Mouse (Mus musculus): ENCODE data around the gene Hmgcs2. TPM values are rescaled to one million over a fixed set of nuclear protein-coding genes. Genes with fewer than 3 reads are reported as not detected.
A peak's percentile ranks its signal among the peaks of the same experiment; 100 is the strongest.

The Hmgcs2 gene
- polyA plus RNA-seq, 1 experiment from 2014 or later: 2.9 TPM

- no peak for ATAC-seq (ENCODE audit: low FRiP score)
- H3K27me3 ChIP-seq (ENCODE audit: control insufficient read depth, insufficient read depth, low read length): no peaks in the 10 kb centered on the region
- no peak overlapping the region for H3K9ac ChIP-seq (ENCODE audit: low read depth, low read length)
- H3K4me3 ChIP-seq (ENCODE audit: low read depth, low read length): no peak overlapping the region
- H3K36me3 ChIP-seq (ENCODE audit: control insufficient read depth, insufficient read depth, low read length): no peaks in the 10 kb centered on the region; the same call in 1 of the 2 replicates
- DNase-seq (ENCODE audit: low spot score): no peak
- H3K27ac ChIP-seq (ENCODE audit: low read depth, low read length): no peak overlapping the region
- WGBS: 94% methylated on average over 2 of the region's 2 CpGs
- no peak overlapping the region for H3K4me2 ChIP-seq (replicated peaks; ENCODE audit: low read depth, low read length)
- H3K9me3 ChIP-seq (ENCODE audit: control insufficient read depth, low read length): no peaks in the 10 kb centered on the region
- peaks cover 7% of the 10 kb centered on the region for H3K4me1 ChIP-seq (replicated peaks; ENCODE audit: control insufficient read depth, insufficient read depth, low read length)
These were observed 34.9 kb downstream of the Hmgcs2 start for GRCm38 (mm10) chr3:98315181-98315580.

GRCm38 (mm10) chr3:98317143-98317542 is 36.9 kb downstream of the Hmgcs2 start:
- peaks cover 7% of the 10 kb centered on the region for H3K4me1 ChIP-seq (replicated peaks; ENCODE audit: control insufficient read depth, insufficient read depth, low read length)
- no peak overlapping the region for H3K9ac ChIP-seq (ENCODE audit: low read depth, low read length)
- H3K27ac ChIP-seq (ENCODE audit: low read depth, low read length): no peak overlapping the region
- no peaks in the 10 kb centered on the region; the same call in 1 of the 2 replicates for H3K36me3 ChIP-seq (ENCODE audit: control insufficient read depth, insufficient read depth, low read length)
- H3K27me3 ChIP-seq (ENCODE audit: control insufficient read depth, insufficient read depth, low read length): no peaks in the 10 kb centered on the region
- no peak for ATAC-seq (ENCODE audit: low FRiP score)
- H3K4me2 ChIP-seq (replicated peaks; ENCODE audit: low read depth, low read length): no peak overlapping the region
- no peak overlapping the region for H3K4me3 ChIP-seq (ENCODE audit: low read depth, low read length)
- no peaks in the 10 kb centered on the region for H3K9me3 ChIP-seq (ENCODE audit: control insufficient read depth, low read length)
- DNase-seq (ENCODE audit: low spot score): no peak
- 86% methylated on average over 3 of the region's 3 CpGs for WGBS

- Histone ChIP-seq H3K4me2 (replicated peaks; ENCODE audit: low read depth, low read length) (no peak overlapping the region), H3K9me3 (ENCODE audit: control insufficient read depth, low read length) (no peaks in the 10 kb centered on the region), H3K36me3 (ENCODE audit: control insufficient read depth, insufficient read depth, low read length) (no peaks in the 10 kb centered on the region; the same call in 1 of the 2 replicates), H3K27ac (ENCODE audit: low read depth, low read length) (peak overlapping the region; percentile 81), H3K27me3 (ENCODE audit: control insufficient read depth, insufficient read depth, low read length) (no peaks in the 10 kb centered on the region), H3K9ac (ENCODE audit: low read depth, low read length) (no peak overlapping the region), H3K4me3 (ENCODE audit: low read depth, low read length) (no peak overlapping the region), H3K4me1 (replicated peaks; ENCODE audit: control insufficient read depth, insufficient read depth, low read length) (peaks cover 7% of the 10 kb centered on the region)
- ATAC-seq (ENCODE audit: low FRiP score) (peak; percentile 88), DNase-seq (ENCODE audit: low spot score) (peak; percentile 81)
- 28% methylated on average over 2 of the region's 2 CpGs for whole genome bisulfite sequencing
These were observed 39.0 kb downstream of the Hmgcs2 start for GRCm38 (mm10) chr3:98319190-98319589.

GRCm38 (mm10) chr3:98322209-98322608 is 42.0 kb downstream of the Hmgcs2 start:
- Histone ChIP-seq H3K4me1 (replicated peaks; ENCODE audit: control insufficient read depth, insufficient read depth, low read length) (peaks cover 7% of the 10 kb centered on the region), H3K4me2 (replicated peaks; ENCODE audit: low read depth, low read length) (no peak overlapping the region), H3K9me3 (ENCODE audit: control insufficient read depth, low read length) (no peaks in the 10 kb centered on the region), H3K27ac (ENCODE audit: low read depth, low read length) (no peak overlapping the region), H3K4me3 (ENCODE audit: low read depth, low read length) (no peak overlapping the region), H3K36me3 (ENCODE audit: control insufficient read depth, insufficient read depth, low read length) (0 out of 2 replicates have a peak, but pooled peaks cover 2% of the 10 kb centered on the region), H3K9ac (ENCODE audit: low read depth, low read length) (no peak overlapping the region), H3K27me3 (ENCODE audit: control insufficient read depth, insufficient read depth, low read length) (no peaks in the 10 kb centered on the region)
- no peak for DNase-seq (ENCODE audit: low spot score)
- ATAC-seq (ENCODE audit: low FRiP score): no peak
- WGBS: 95% methylated on average over 5 of the region's 5 CpGs

GRCm38 (mm10) chr3:98324235-98324634 is 44.0 kb downstream of the Hmgcs2 start:
- Histone ChIP-seq H3K4me1 (replicated peaks; ENCODE audit: control insufficient read depth, insufficient read depth, low read length) (peaks cover 7% of the 10 kb centered on the region; the same call in 1 of the 2 replicates), H3K4me2 (replicated peaks; ENCODE audit: low read depth, low read length) (no peak overlapping the region), H3K27ac (ENCODE audit: low read depth, low read length) (peak overlapping the region; percentile 47; the same call in 1 of the 2 replicates), H3K4me3 (ENCODE audit: low read depth, low read length) (no peak overlapping the region), H3K9me3 (ENCODE audit: control insufficient read depth, low read length) (no peaks in the 10 kb centered on the region), H3K9ac (ENCODE audit: low read depth, low read length) (no peak overlapping the region), H3K36me3 (ENCODE audit: control insufficient read depth, insufficient read depth, low read length) (0 out of 2 replicates have a peak, but pooled peaks cover 2% of the 10 kb centered on the region), H3K27me3 (ENCODE audit: control insufficient read depth, insufficient read depth, low read length) (no peaks in the 10 kb centered on the region)
- peak; percentile 18 for DNase-seq (ENCODE audit: low spot score)
- ATAC-seq (ENCODE audit: low FRiP score): no peak
- WGBS: 58% methylated on average over 9 of the region's 9 CpGs

GRCm38 (mm10) chr3:98334010-98334409 is 53.8 kb downstream of the Hmgcs2 start:
- DNase-seq (ENCODE audit: low spot score) (no peak), ATAC-seq (ENCODE audit: low FRiP score) (no peak)
- Histone ChIP-seq H3K9ac (ENCODE audit: low read depth, low read length) (no peak overlapping the region), H3K4me3 (ENCODE audit: low read depth, low read length) (no peak overlapping the region), H3K27ac (ENCODE audit: low read depth, low read length) (no peak overlapping the region), H3K4me1 (replicated peaks; ENCODE audit: control insufficient read depth, insufficient read depth, low read length) (peaks cover 6% of the 10 kb centered on the region; the same call in 1 of the 2 replicates), H3K9me3 (ENCODE audit: control insufficient read depth, low read length) (no peaks in the 10 kb centered on the region), H3K36me3 (ENCODE audit: control insufficient read depth, insufficient read depth, low read length) (no peaks in the 10 kb centered on the region), H3K27me3 (ENCODE audit: control insufficient read depth, insufficient read depth, low read length) (no peaks in the 10 kb centered on the region), H3K4me2 (replicated peaks; ENCODE audit: low read depth, low read length) (no peak overlapping the region)
- 78% methylated on average over 2 of the region's 2 CpGs for WGBS

- no peak overlapping the region for H3K4me3 ChIP-seq (ENCODE audit: low read depth, low read length)
- H3K27me3 ChIP-seq (ENCODE audit: control insufficient read depth, insufficient read depth, low read length): no peaks in the 10 kb centered on the region
- H3K9me3 ChIP-seq (ENCODE audit: control insufficient read depth, low read length): no peaks in the 10 kb centered on the region
- DNase-seq (ENCODE audit: low spot score) (no peak), ATAC-seq (ENCODE audit: low FRiP score) (no peak)
- no peaks in the 10 kb centered on the region for H3K36me3 ChIP-seq (ENCODE audit: control insufficient read depth, insufficient read depth, low read length)
- no peak overlapping the region for H3K4me2 ChIP-seq (replicated peaks; ENCODE audit: low read depth, low read length)
- H3K27ac ChIP-seq (ENCODE audit: low read depth, low read length): no peak overlapping the region
- H3K9ac ChIP-seq (ENCODE audit: low read depth, low read length): no peak overlapping the region
- peaks cover 6% of the 10 kb centered on the region; the same call in 1 of the 2 replicates for H3K4me1 ChIP-seq (replicated peaks; ENCODE audit: control insufficient read depth, insufficient read depth, low read length)
These were observed 55.1 kb downstream of the Hmgcs2 start for GRCm38 (mm10) chr3:98335331-98335730.

GRCm38 (mm10) chr3:98335886-98336285 is 55.7 kb downstream of the Hmgcs2 start:
- WGBS: 78% methylated on average over 7 of the region's 7 CpGs
- Histone ChIP-seq H3K4me2 (replicated peaks; ENCODE audit: low read depth, low read length) (no peak overlapping the region), H3K9ac (ENCODE audit: low read depth, low read length) (no peak overlapping the region), H3K4me1 (replicated peaks; ENCODE audit: control insufficient read depth, insufficient read depth, low read length) (peaks cover 6% of the 10 kb centered on the region; the same call in 1 of the 2 replicates), H3K4me3 (ENCODE audit: low read depth, low read length) (no peak overlapping the region), H3K36me3 (ENCODE audit: control insufficient read depth, insufficient read depth, low read length) (no peaks in the 10 kb centered on the region), H3K9me3 (ENCODE audit: control insufficient read depth, low read length) (no peaks in the 10 kb centered on the region), H3K27ac (ENCODE audit: low read depth, low read length) (no peak overlapping the region), H3K27me3 (ENCODE audit: control insufficient read depth, insufficient read depth, low read length) (no peaks in the 10 kb centered on the region)
- no peak for ATAC-seq (ENCODE audit: low FRiP score)
- no peak for DNase-seq (ENCODE audit: low spot score)

Data from hindbrain, embryonic 11.5 days (tissue).